8 mouse cellular contexts compared by ENCODE assay signal in the genomic region with DNA sequence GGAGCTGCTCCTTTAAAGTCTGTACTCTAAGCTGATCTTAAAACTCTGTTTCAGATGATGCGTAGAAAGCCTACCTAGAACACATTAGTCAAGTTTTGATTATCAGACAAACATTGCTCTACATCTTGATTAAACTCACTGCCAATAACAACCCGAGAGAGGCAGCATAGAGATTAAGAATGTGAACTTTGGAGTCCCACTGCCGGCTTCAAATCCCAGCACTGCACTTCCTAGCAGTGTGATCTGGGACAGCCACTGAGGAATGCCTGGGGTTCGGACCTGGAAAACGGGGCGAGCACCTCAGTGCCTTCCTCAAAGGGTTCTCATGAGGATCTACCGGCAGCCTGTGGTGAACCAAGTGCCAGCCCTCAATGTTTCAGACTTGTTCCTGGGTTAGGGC. TPM values are rescaled to one million over a fixed set of nuclear protein-coding genes. Genes with fewer than 3 reads are reported as not detected.
DNase-seq lines count a peak whose midpoint lies in the region; ATAC-seq lines count a peak whose summit lies in the region.
"Had no signal": no experiment of that assay in that cellular context is flagged by ENCODE, and none has a peak within 500 bp of the region (broad histone marks: within the 10 kb centered on the region; RNA-seq: fewer than 3 reads in every experiment).

No protein-coding gene starts in this region.

- H3K4me2 ChIP-seq in lung, embryonic 15.5 days = peak overlapping the region; percentile 90
- no peak overlapping the region for H3K4me2 ChIP-seq in forebrain, embryonic 12.5 days
- no peak overlapping the region for H3K4me2 ChIP-seq in kidney, embryonic 14.5 days (replicated peaks; ENCODE audit: low read depth, low read length)
- H3K4me2 ChIP-seq in neural tube, embryonic 13.5 days = peak overlapping the region; percentile 95

- H3K4me1 ChIP-seq in lung, embryonic 15.5 days = peaks cover 24% of the 10 kb centered on the region
- peaks cover 30% of the 10 kb centered on the region for H3K4me1 ChIP-seq in forebrain, embryonic 12.5 days
- H3K4me1 ChIP-seq in kidney, embryonic 14.5 days (ENCODE audit: control insufficient read depth, insufficient read depth, low read length) = peaks cover 27% of the 10 kb centered on the region
- peaks cover 43% of the 10 kb centered on the region for H3K4me1 ChIP-seq in neural tube, embryonic 13.5 days (replicated peaks)

- no peaks in the 10 kb centered on the region for H3K27me3 ChIP-seq in lung, embryonic 15.5 days
- no peaks in the 10 kb centered on the region for H3K27me3 ChIP-seq in forebrain, embryonic 12.5 days
- no peaks in the 10 kb centered on the region for H3K27me3 ChIP-seq in kidney, embryonic 14.5 days (ENCODE audit: control insufficient read depth, insufficient read depth, low read length)
- H3K27me3 ChIP-seq in neural tube, embryonic 13.5 days = no peaks in the 10 kb centered on the region

- peaks cover 40% of the 10 kb centered on the region for H3K36me3 ChIP-seq in lung, embryonic 15.5 days
- peaks cover 43% of the 10 kb centered on the region for H3K36me3 ChIP-seq in forebrain, embryonic 12.5 days (replicated peaks)
- H3K36me3 ChIP-seq in kidney, embryonic 14.5 days (ENCODE audit: control insufficient read depth, insufficient read depth, low read length) = peaks cover 38% of the 10 kb centered on the region
- peaks cover 36% of the 10 kb centered on the region for H3K36me3 ChIP-seq in neural tube, embryonic 13.5 days

- no peaks in the 10 kb centered on the region for H3K9me3 ChIP-seq in lung, embryonic 15.5 days
- H3K9me3 ChIP-seq in forebrain, embryonic 12.5 days = no peaks in the 10 kb centered on the region
- no peaks in the 10 kb centered on the region for H3K9me3 ChIP-seq in kidney, embryonic 14.5 days (ENCODE audit: control insufficient read depth, low read length)
- H3K9me3 ChIP-seq in neural tube, embryonic 13.5 days = no peaks in the 10 kb centered on the region

- no peak for DNase-seq in lung, postnatal 14 days
- DNase-seq in layer of hippocampus, postnatal 10 days (ENCODE audit: low spot score in 2 of 2) = no peak
- DNase-seq: gastrocnemius, postnatal 10 days had no signal

- no peak for ATAC-seq in lung, embryonic 15.5 days (ENCODE audit: borderline replicate concordance, extremely low read depth, low FRiP score, low TSS enrichment)
- no peak for ATAC-seq in forebrain, embryonic 12.5 days (ENCODE audit: low FRiP score)
- ATAC-seq in kidney, embryonic 14.5 days (ENCODE audit: low FRiP score, low TSS enrichment) = no peak
- no peak for ATAC-seq in neural tube, embryonic 13.5 days (ENCODE audit: low read depth)
- ATAC-seq in activated CD4-positive, CD25-positive, alpha-beta regulatory T cell, adult 4 months = no peak

- whole genome bisulfite sequencing in lung, embryonic 15.5 days = 85% methylated on average over 7 of the region's 7 CpGs
- WGBS in forebrain, embryonic 12.5 days = 93% methylated on average over 7 of the region's 7 CpGs
- 89% methylated on average over 7 of the region's 7 CpGs for WGBS in kidney, embryonic 14.5 days
- WGBS in neural tube, embryonic 13.5 days = 91% methylated on average over 7 of the region's 7 CpGs

- no peak overlapping the region for H3K27ac ChIP-seq in lung, embryonic 15.5 days
- H3K27ac ChIP-seq in forebrain, embryonic 12.5 days = no peak overlapping the region
- no peak overlapping the region for H3K27ac ChIP-seq in kidney, embryonic 14.5 days (ENCODE audit: low read depth, low read length)
- H3K27ac ChIP-seq in neural tube, embryonic 13.5 days (replicated peaks) = no peak overlapping the region

- peak overlapping the region; percentile 92; the same call in 1 of the 2 replicates for H3K9ac ChIP-seq in lung, embryonic 15.5 days
- 0 out of 2 replicates have a peak overlapping the region, but pooled peaks have one; percentile 92 for H3K9ac ChIP-seq in forebrain, embryonic 12.5 days
- peak overlapping the region; percentile 95; the same call in 1 of the 2 replicates for H3K9ac ChIP-seq in kidney, embryonic 14.5 days (ENCODE audit: low read depth, low read length)
- 0 out of 2 replicates have a peak overlapping the region, but pooled peaks have one; percentile 96 for H3K9ac ChIP-seq in neural tube, embryonic 13.5 days

- peak overlapping the region; percentile 91; the same call in 1 of the 2 replicates for H3K4me3 ChIP-seq in lung, embryonic 15.5 days
- no peak overlapping the region for H3K4me3 ChIP-seq in forebrain, embryonic 12.5 days (replicated peaks)
- no peak overlapping the region for H3K4me3 ChIP-seq in kidney, embryonic 14.5 days (ENCODE audit: low read length)
- H3K4me3 ChIP-seq in neural tube, embryonic 13.5 days = peak overlapping the region; percentile 94; the same call in 1 of the 2 replicates

RNA-seq across cellular contexts. Expression of a gene that starts 1.8 kb away (rescaled TPM):
- polyA plus RNA-seq in lung, embryonic 15.5 days (2015; fragmentation: Nextera tagmentation; extraction: Ambion mirVana) = 157 and 163 TPM in 2 replicates
- polyA plus RNA-seq in forebrain, embryonic 12.5 days (2016; fragmentation: Nextera tagmentation; extraction: Ambion mirVana) = 128 and 129 TPM in 2 replicates
- 167 and 180 TPM in 2 replicates for polyA plus RNA-seq in kidney, embryonic 14.5 days (2014; fragmentation: Nextera tagmentation; extraction: Ambion mirVana)
- polyA plus RNA-seq in neural tube, embryonic 13.5 days (2015; fragmentation: Nextera tagmentation; extraction: Ambion mirVana) = 136 and 141 TPM in 2 replicates
- 100 to 1,000 TPM; 109 to 129 TPM for polyA plus RNA-seq in activated CD4-positive, CD25-positive, alpha-beta regulatory T cell, adult 4 months (2017; shearing (Covaris generic))
- 10 to 100 TPM; 67.0 to 69.1 TPM for total RNA-seq in layer of hippocampus, postnatal 10 days (2021)

RNA-seq across cellular contexts. Expression of a gene that starts 2.0 kb away (rescaled TPM):
- polyA plus RNA-seq in lung, embryonic 15.5 days (2015; fragmentation: Nextera tagmentation; extraction: Ambion mirVana) = 5.9 and 7.7 TPM in 2 replicates
- 6.9 and 7.0 TPM in 2 replicates for polyA plus RNA-seq in forebrain, embryonic 12.5 days (2016; fragmentation: Nextera tagmentation; extraction: Ambion mirVana)
- polyA plus RNA-seq in kidney, embryonic 14.5 days (2014; fragmentation: Nextera tagmentation; extraction: Ambion mirVana) = 5.8 and 6.9 TPM in 2 replicates
- 5.6 and 5.7 TPM in 2 replicates for polyA plus RNA-seq in neural tube, embryonic 13.5 days (2015; fragmentation: Nextera tagmentation; extraction: Ambion mirVana)
- 1 to 10 TPM; 1.2 to 1.6 TPM for polyA plus RNA-seq in activated CD4-positive, CD25-positive, alpha-beta regulatory T cell, adult 4 months (2017; shearing (Covaris generic))
- total RNA-seq in layer of hippocampus, postnatal 10 days (2021) = 10 to 100 TPM; 17.8 to 20.6 TPM

RNA-seq across cellular contexts. Expression of a gene that starts 17.5 kb away (rescaled TPM):
- 21.1 and 26.2 TPM in 2 replicates for polyA plus RNA-seq in lung, embryonic 15.5 days (2015; fragmentation: Nextera tagmentation; extraction: Ambion mirVana)
- 17.2 and 19.3 TPM in 2 replicates for polyA plus RNA-seq in forebrain, embryonic 12.5 days (2016; fragmentation: Nextera tagmentation; extraction: Ambion mirVana)
- 7.1 and 13.7 TPM in 2 replicates for polyA plus RNA-seq in kidney, embryonic 14.5 days (2014; fragmentation: Nextera tagmentation; extraction: Ambion mirVana)
- polyA plus RNA-seq in neural tube, embryonic 13.5 days (2015; fragmentation: Nextera tagmentation; extraction: Ambion mirVana) = 15.9 and 17.8 TPM in 2 replicates
- 1 to 10 TPM; 5.6 to 8.6 TPM for polyA plus RNA-seq in activated CD4-positive, CD25-positive, alpha-beta regulatory T cell, adult 4 months (2017; shearing (Covaris generic))
- total RNA-seq in layer of hippocampus, postnatal 10 days (2021) = 10 to 100 TPM; 20.3 to 23.0 TPM

RNA-seq across cellular contexts. Expression of a gene that starts 27.8 kb away (rescaled TPM):
- 11.1 and 11.2 TPM in 2 replicates for polyA plus RNA-seq in lung, embryonic 15.5 days (2015; fragmentation: Nextera tagmentation; extraction: Ambion mirVana)
- polyA plus RNA-seq in forebrain, embryonic 12.5 days (2016; fragmentation: Nextera tagmentation; extraction: Ambion mirVana) = 4.2 and 5.3 TPM in 2 replicates
- polyA plus RNA-seq in kidney, embryonic 14.5 days (2014; fragmentation: Nextera tagmentation; extraction: Ambion mirVana) = 1.8 and 3.1 TPM in 2 replicates
- 6.1 and 6.2 TPM in 2 replicates for polyA plus RNA-seq in neural tube, embryonic 13.5 days (2015; fragmentation: Nextera tagmentation; extraction: Ambion mirVana)
- polyA plus RNA-seq in activated CD4-positive, CD25-positive, alpha-beta regulatory T cell, adult 4 months (2017; shearing (Covaris generic)) = not detected
- total RNA-seq in layer of hippocampus, postnatal 10 days (2021) = 10 to 100 TPM; 61.7 to 64.3 TPM

Comparison
In these comparisons a context has a peak if more than half of its experiments do, and no peak if none do; other contexts are left out.
1. H3K4me2 ChIP-seq: peak in lung, embryonic 15.5 days (single experiment) and neural tube, embryonic 13.5 days (single experiment); none in forebrain, embryonic 12.5 days (single experiment) and kidney, embryonic 14.5 days (single experiment).
2. H3K4me3 ChIP-seq: peak in lung, embryonic 15.5 days (single experiment) and neural tube, embryonic 13.5 days (single experiment); none in forebrain, embryonic 12.5 days (single experiment) and kidney, embryonic 14.5 days (single experiment).
3. Peak in every context shown above with its lines, with median percentiles within 50 percentile points of each other: H3K9ac ChIP-seq.